Mouse (Mus musculus) lung, postnatal 0 days (tissue): ENCODE results near the gene Mafk. TPM values are rescaled to one million over a fixed set of nuclear protein-coding genes. Genes with fewer than 3 reads are reported as not detected.

Experiments
- ATAC-seq: fragments of 200-750 bp; cut with Nextera tagmentation; 2 replicates; pipeline ENCODE4 v1.8.0; 2017; ENCODE audit warnings: moderate library complexity
- DNase-seq: peaks from one replicate; pipeline ENCODE4 v3.0.0-alpha.2; 2016; ENCODE audit warnings: low spot score
- H3K27ac ChIP-seq: fragments of 300-500 bp; sonication (generic); 2 replicates; pipeline ENCODE4 v1.5.1; 2014; ENCODE audit warnings: antibody characterized with exemption, mild to moderate bottlenecking, low read length, mixed read lengths
- H3K27me3 ChIP-seq: fragments of 300-500 bp; sonication (generic); replicated peaks from 2 replicates; pipeline ENCODE4 v1.6.1; 2014; ENCODE audit warnings: low read length, mixed read lengths; ENCODE audit not compliant: insufficient read depth
- H3K36me3 ChIP-seq: fragments of 300-500 bp; sonication (generic); 2 replicates; pipeline ENCODE4 v1.6.1; 2014; ENCODE audit warnings: low read length, mixed read lengths; ENCODE audit not compliant: insufficient read depth
- H3K4me1 ChIP-seq: fragments of 300-500 bp; sonication (generic); 2 replicates; pipeline ENCODE4 v1.6.1; 2014; ENCODE audit warnings: antibody characterized with exemption, low read depth, low read length, mixed read lengths; ENCODE audit not compliant: insufficient read depth
- H3K4me2 ChIP-seq: fragments of 300-500 bp; sonication (generic); replicated peaks from 2 replicates; pipeline ENCODE4 v1.6.1; 2014; ENCODE audit warnings: low read depth, mild to moderate bottlenecking, low read length, moderate library complexity, mixed read lengths
- H3K4me3 ChIP-seq: fragments of 300-500 bp; sonication (generic); 2 replicates; pipeline ENCODE4 v1.5.1; 2014; ENCODE audit warnings: low read depth, low read length
- H3K9ac ChIP-seq: fragments of 300-500 bp; sonication (generic); replicated peaks from 2 replicates; pipeline ENCODE4 v1.6.1; 2014; ENCODE audit warnings: low read depth, mild to moderate bottlenecking
- H3K9me3 ChIP-seq: fragments of 300-500 bp; sonication (generic); 2 replicates; pipeline ENCODE4 v1.6.1; 2016; ENCODE audit warnings: low read length, mixed read lengths
- CTCF ChIP-seq: IDR thresholded peaks from 2 replicates; pipeline ENCODE4 v1.5.1; 2016; ENCODE audit warnings: antibody characterized with exemption, mild to moderate bottlenecking
- EP300 ChIP-seq: IDR thresholded peaks from 2 replicates; pipeline ENCODE4 v1.6.1; 2016; ENCODE audit warnings: antibody characterized with exemption, mild to moderate bottlenecking, control low read depth
- WGBS: fragments of 180-500 bp; shearing (Covaris S2); extraction: QIAGEN DNeasy Blood & Tissue Kit; methylation state at CpG from one replicate; pipeline ENCODE4 v1.1.7; 2014; 5-methylcytosine and 5-hydroxymethylcytosine counted together
- polyA plus RNA-seq: library from polyadenylated mRNA; unstranded; fragments of >200 nt; fragmentation: Nextera tagmentation; extraction: Ambion mirVana; gene quantifications from 2 replicates; pipeline ENCODE4 v1.2.1, GENCODE M21; 2015

Gene Mafk
- polyA plus RNA-seq, 1 experiment from 2014 or later, result 38.5 TPM

DNA sequence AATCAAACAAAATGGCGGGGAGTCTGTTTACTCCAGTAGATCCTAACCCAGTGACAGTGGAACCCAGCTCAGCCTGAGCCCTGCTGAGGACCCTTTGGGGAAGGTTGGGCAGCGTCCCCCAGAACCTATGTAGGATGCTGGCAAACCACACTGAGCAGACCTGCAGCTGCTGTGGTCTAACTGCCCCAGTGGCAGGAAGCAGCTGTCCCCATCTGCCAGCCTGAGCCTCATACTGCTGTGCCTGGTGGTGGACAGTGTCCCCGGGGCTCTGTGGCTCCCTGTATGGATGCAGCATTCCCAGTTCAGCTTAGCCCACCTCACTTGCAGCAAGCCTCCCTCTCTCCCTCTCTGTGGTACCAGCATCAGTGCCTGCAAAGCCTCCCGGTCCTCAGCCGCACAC is 14.3 kb upstream of the Mafk start:
- no peak overlapping the region for H3K9ac ChIP-seq
- ATAC-seq (no peak), DNase-seq (no peak)
- 78% methylated on average over 4 of the region's 5 CpGs for WGBS
- H3K9me3 ChIP-seq, result no peaks in the 10 kb centered on the region
- no peak overlapping the region for H3K27ac ChIP-seq
- H3K4me3 ChIP-seq, result no peak overlapping the region
- no peak for TF ChIP-seq EP300
- no peak for TF ChIP-seq CTCF
- H3K4me1 ChIP-seq, result no peaks in the 10 kb centered on the region
- 0 out of 2 replicates have a peak, but pooled peaks cover 2% of the 10 kb centered on the region for H3K36me3 ChIP-seq
- H3K4me2 ChIP-seq, result no peak overlapping the region
- no peaks in the 10 kb centered on the region for H3K27me3 ChIP-seq

DNA sequence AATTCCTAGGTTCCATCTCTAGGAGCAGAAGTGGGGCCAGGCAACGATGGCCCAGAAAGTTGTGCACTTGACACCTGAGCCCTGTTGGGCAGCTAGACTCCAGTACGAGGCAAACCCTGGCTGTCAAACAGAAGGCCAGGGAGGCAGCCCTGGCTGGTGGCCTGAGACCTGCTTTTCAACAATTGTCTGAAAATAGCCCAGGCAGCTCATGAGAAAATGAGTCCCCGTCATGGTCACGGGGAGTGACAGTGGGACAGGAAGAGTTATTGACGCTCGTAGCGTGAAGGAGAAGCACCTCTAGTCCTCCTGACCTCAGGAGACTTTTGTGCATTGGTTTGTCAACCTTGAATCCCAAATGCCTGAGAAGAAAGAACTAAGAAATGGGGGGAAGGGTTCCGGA is 9.9 kb upstream of the Mafk start:
- H3K27ac ChIP-seq, result no peak overlapping the region
- WGBS, result 73% methylated on average over 8 of the region's 8 CpGs
- no peaks in the 10 kb centered on the region for H3K36me3 ChIP-seq
- no peaks in the 10 kb centered on the region for H3K4me1 ChIP-seq
- DNase-seq (no peak), ATAC-seq (no peak)
- H3K9ac ChIP-seq, result no peak overlapping the region
- no peaks in the 10 kb centered on the region for H3K9me3 ChIP-seq
- H3K27me3 ChIP-seq, result no peaks in the 10 kb centered on the region
- H3K4me3 ChIP-seq, result no peak overlapping the region
- H3K4me2 ChIP-seq, result no peak overlapping the region
- TF ChIP-seq CTCF (no peak), EP300 (no peak)

GRCm38 (mm10) chr5:139789466-139789865 is 1.8 kb upstream of the Mafk start:
- Histone ChIP-seq H3K9me3 (no peaks in the 10 kb centered on the region), H3K27ac (no peak overlapping the region), H3K4me3 (no peak overlapping the region), H3K9ac (no peak overlapping the region), H3K27me3 (no peaks in the 10 kb centered on the region), H3K4me1 (peaks cover 19% of the 10 kb centered on the region; the same call in 1 of the 2 replicates), H3K4me2 (no peak overlapping the region), H3K36me3 (no peaks in the 10 kb centered on the region)
- DNase-seq, result no peak
- TF ChIP-seq CTCF (peak; percentile 37), EP300 (no peak)
- WGBS, result 47% methylated on average over 4 of the region's 4 CpGs
- ATAC-seq, result no peak

DNA sequence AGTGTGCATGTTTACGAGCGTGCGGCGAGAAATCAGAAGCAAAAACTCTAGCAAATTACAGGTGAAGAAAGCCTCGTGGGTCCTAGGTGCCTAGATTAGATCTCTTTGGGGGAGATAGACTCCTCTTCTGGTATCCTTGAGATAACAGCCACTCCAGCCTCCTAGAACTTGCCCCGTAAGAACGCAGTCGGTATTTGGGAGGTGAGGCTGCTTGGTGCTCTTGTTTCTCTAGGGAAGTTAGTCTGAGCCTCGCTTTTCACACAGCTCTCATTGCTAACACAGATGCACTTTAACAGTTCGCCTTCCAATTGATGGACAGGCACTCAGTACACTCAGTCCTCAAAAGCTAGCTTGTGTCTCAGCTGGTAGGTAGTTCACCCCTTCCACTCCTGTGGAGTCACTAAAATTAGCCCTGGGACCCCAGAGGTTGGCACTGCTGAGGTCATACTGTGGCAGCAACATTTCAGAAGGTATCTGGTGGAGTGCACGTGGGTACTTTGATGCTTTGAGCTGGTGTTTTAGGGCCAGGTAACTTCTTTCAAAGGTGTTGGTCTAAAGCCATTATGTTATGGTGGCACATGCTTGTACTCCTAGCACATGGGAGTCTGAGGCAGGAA is 954 bp downstream of the Mafk start:
- ATAC-seq (no peak), DNase-seq (peak; percentile 35)
- peaks cover 37% of the 10 kb centered on the region for H3K4me1 ChIP-seq
- WGBS, result 9% methylated on average over 11 of the region's 11 CpGs
- H3K27ac ChIP-seq, result peak overlapping the region; percentile 98
- peak overlapping the region; percentile 96 for H3K9ac ChIP-seq
- H3K4me2 ChIP-seq, result peak overlapping the region; percentile 86
- TF ChIP-seq EP300 (no peak), CTCF (no peak)
- peak overlapping the region; percentile 94 for H3K4me3 ChIP-seq
- H3K9me3 ChIP-seq, result no peaks in the 10 kb centered on the region
- no peaks in the 10 kb centered on the region for H3K36me3 ChIP-seq
- H3K27me3 ChIP-seq, result no peaks in the 10 kb centered on the region

GRCm38 (mm10) chr5:139792966-139793337 is 1.6 kb downstream of the Mafk start:
- Histone ChIP-seq H3K4me2 (peak overlapping the region; percentile 86), H3K4me1 (peaks cover 42% of the 10 kb centered on the region), H3K9me3 (no peaks in the 10 kb centered on the region), H3K27ac (peak overlapping the region; percentile 98), H3K27me3 (no peaks in the 10 kb centered on the region), H3K4me3 (peak overlapping the region; percentile 94), H3K9ac (peak overlapping the region; percentile 96), H3K36me3 (no peaks in the 10 kb centered on the region)
- TF ChIP-seq CTCF (no peak), EP300 (no peak)
- 15% methylated on average over 3 of the region's 3 CpGs for WGBS
- ATAC-seq (no peak), DNase-seq (no peak)

- Histone ChIP-seq H3K36me3 (no peaks in the 10 kb centered on the region), H3K9me3 (no peaks in the 10 kb centered on the region), H3K27me3 (no peaks in the 10 kb centered on the region), H3K4me3 (peak overlapping the region; percentile 94), H3K9ac (peak overlapping the region; percentile 96), H3K27ac (peak overlapping the region; percentile 98), H3K4me2 (peak overlapping the region; percentile 86), H3K4me1 (peaks cover 47% of the 10 kb centered on the region)
- DNase-seq, result peak; percentile 94
- 18% methylated on average over 11 of the region's 11 CpGs for WGBS
- no peak for TF ChIP-seq CTCF
- peak; percentile 76 for TF ChIP-seq EP300
- peak; percentile 12 for ATAC-seq
Observed at GRCm38 (mm10) chr5:139793338-139794089, 2.2 kb downstream of the Mafk start.
